Mouse (Mus musculus) layer of hippocampus, adult 9-10 months (tissue): ENCODE data around the gene Ssr2.

ENCODE experiments used
- DNase-seq: peaks from one replicate; pipeline ENCODE4 v3.0.0; 2022; ENCODE audit warnings: low spot score

Ssr2 gene

GRCm38 (mm10) chr3:88575540-88575939 is at the start of gene Ssr2:
Ssr2 (plus strand) TSS chr3:88575876.
- no peak for DNase-seq

GRCm38 (mm10) chr3:88526157-88527131 is 49.2 kb upstream of the Ssr2 start:
- DNase-seq = no peak

GRCm38 (mm10) chr3:88527565-88527964 is 48.1 kb upstream of the Ssr2 start:
- no peak for DNase-seq

- no peak for DNase-seq
Measured at GRCm38 (mm10) chr3:88528646-88529045, 47.0 kb upstream of the Ssr2 start.

GRCm38 (mm10) chr3:88529204-88530000 is 46.3 kb upstream of the Ssr2 start:
- DNase-seq = no peak

- no peak for DNase-seq
Measured at GRCm38 (mm10) chr3:88530082-88530864, 45.4 kb upstream of the Ssr2 start.

GRCm38 (mm10) chr3:88531348-88532298 is 44.1 kb upstream of the Ssr2 start:
- peak; percentile 67 for DNase-seq

- DNase-seq = no peak
Measured at GRCm38 (mm10) chr3:88532299-88532674, 43.4 kb upstream of the Ssr2 start, which contains the start of gene Mex3a. Mex3a (plus strand) TSS chr3:88532395.

- no peak for DNase-seq
Measured at GRCm38 (mm10) chr3:88532689-88533511, 42.8 kb upstream of the Ssr2 start.

- no peak for DNase-seq
Measured at GRCm38 (mm10) chr3:88533706-88534105, 42.0 kb upstream of the Ssr2 start.

- DNase-seq = no peak
Measured at GRCm38 (mm10) chr3:88535005-88535404, 40.7 kb upstream of the Ssr2 start.

- no peak for DNase-seq
Measured at GRCm38 (mm10) chr3:88535527-88535926, 40.1 kb upstream of the Ssr2 start.

GRCm38 (mm10) chr3:88536103-88536930 is 39.4 kb upstream of the Ssr2 start:
- DNase-seq = peak; percentile 53

GRCm38 (mm10) chr3:88537146-88537545 is 38.5 kb upstream of the Ssr2 start:
- no peak for DNase-seq

GRCm38 (mm10) chr3:88538271-88539145 is 37.2 kb upstream of the Ssr2 start:
- DNase-seq = no peak

GRCm38 (mm10) chr3:88539397-88539796 is 36.3 kb upstream of the Ssr2 start:
- no peak for DNase-seq

- no peak for DNase-seq
Measured at GRCm38 (mm10) chr3:88540085-88540484, 35.6 kb upstream of the Ssr2 start.
